In genomic region chr8:114441616-114442015, GRCm38 (mm10) we compare ENCODE assay signal across 9 mouse cellular contexts. TPM values are rescaled to one million over a fixed set of nuclear protein-coding genes. Genes with fewer than 3 reads are reported as not detected.
DNase-seq lines count a peak whose midpoint lies in the region; ATAC-seq and TF ChIP-seq lines count a peak whose summit lies in the region.
"Had no signal": no experiment of that assay in that cellular context is flagged by ENCODE, and none has a peak within 500 bp of the region (broad histone marks: within the 10 kb centered on the region; RNA-seq: fewer than 3 reads in every experiment).

No protein-coding gene starts in this region.

- no peak for ATAC-seq in midbrain, postnatal 0 days (ENCODE audit: low FRiP score)
- ATAC-seq in midbrain, embryonic 11.5 days (ENCODE audit: low FRiP score) = no peak
- no peak for ATAC-seq in embryonic facial prominence, embryonic 11.5 days (replicated peaks; ENCODE audit: insufficient number of reproducible peaks, low FRiP score, low TSS enrichment, low read depth)

- TF ChIP-seq POLR2A in cerebellum, adult 2 months (IDR thresholded peaks at IDR 0.05; ENCODE audit: borderline replicate concordance, insufficient read depth, low read length) = no peak

- H3K4me2 ChIP-seq in midbrain, postnatal 0 days (ENCODE audit: low read depth, low read length, poor library complexity, severe bottlenecking) = no peak overlapping the region
- no peak overlapping the region for H3K4me2 ChIP-seq in midbrain, embryonic 11.5 days
- H3K4me2 ChIP-seq in embryonic facial prominence, embryonic 11.5 days (ENCODE audit: low read depth, low read length) = no peak overlapping the region

- H3K9me3 ChIP-seq in midbrain, postnatal 0 days (ENCODE audit: low read length) = no peaks in the 10 kb centered on the region
- H3K9me3 ChIP-seq in midbrain, embryonic 11.5 days (ENCODE audit: control insufficient read depth, low read length) = no peaks in the 10 kb centered on the region
- H3K9me3 ChIP-seq in embryonic facial prominence, embryonic 11.5 days (replicated peaks; ENCODE audit: control insufficient read depth, low read length) = no peaks in the 10 kb centered on the region

- no peak overlapping the region for H3K4me3 ChIP-seq in cerebellum, adult 2 months (replicated peaks; ENCODE audit: insufficient read depth, low read depth, low read length)
- H3K4me3 ChIP-seq in midbrain, postnatal 0 days (ENCODE audit: low read depth, low read length) = no peak overlapping the region
- no peak overlapping the region for H3K4me3 ChIP-seq in midbrain, embryonic 11.5 days (ENCODE audit: low read depth, low read length)
- H3K4me3 ChIP-seq in embryonic facial prominence, embryonic 11.5 days (ENCODE audit: low read depth, low read length) = no peak overlapping the region

- no peak overlapping the region for H3K9ac ChIP-seq in midbrain, postnatal 0 days (replicated peaks; ENCODE audit: low read length, poor library complexity, severe bottlenecking)
- no peak overlapping the region for H3K9ac ChIP-seq in midbrain, embryonic 11.5 days (ENCODE audit: low read length)
- no peak overlapping the region for H3K9ac ChIP-seq in embryonic facial prominence, embryonic 11.5 days (replicated peaks; ENCODE audit: low read length)

- TF ChIP-seq CTCF in cerebellum, adult 2 months (IDR thresholded peaks at IDR 0.05; ENCODE audit: borderline replicate concordance, insufficient read depth, low read depth, low read length) = no peak
- TF ChIP-seq CTCF in midbrain, postnatal 0 days (IDR thresholded peaks at IDR 0.05) = peak; percentile 72

- DNase-seq in cerebellum, postnatal 10 days = peak; percentile 55 to 61
- no peak for DNase-seq in cerebellum, adult 2 months
- no peak for DNase-seq in midbrain, postnatal 0 days (ENCODE audit: low spot score)
- no peak for DNase-seq in midbrain, embryonic 11.5 days (ENCODE audit: low spot score, missing footprints)
- DNase-seq in embryonic facial prominence, embryonic 11.5 days (ENCODE audit: low spot score) = peak; percentile 49
- DNase-seq in spleen, postnatal 36 days (ENCODE audit: low spot score in 2 of 2) = peak; percentile 16 to 37
- no peak for DNase-seq in right cerebral cortex, postnatal 36 days (ENCODE audit: low spot score in 2 of 2)
- no peak for DNase-seq in gastrocnemius, postnatal 14 days

- WGBS in cerebellum, adult 2 months = 88% methylated on average over 4 of the region's 4 CpGs
- WGBS in midbrain, postnatal 0 days = 84% methylated on average over 4 of the region's 4 CpGs
- 81% methylated on average over 4 of the region's 4 CpGs for WGBS in midbrain, embryonic 11.5 days
- WGBS in embryonic facial prominence, embryonic 11.5 days = 87% methylated on average over 4 of the region's 4 CpGs

- no peaks in the 10 kb centered on the region for H3K4me1 ChIP-seq in cerebellum, adult 2 months (ENCODE audit: control insufficient read depth, insufficient read depth, low read length)
- H3K4me1 ChIP-seq in midbrain, postnatal 0 days (ENCODE audit: insufficient read depth, low read length) = peaks cover 3% of the 10 kb centered on the region; the same call in 1 of the 2 replicates
- H3K4me1 ChIP-seq in midbrain, embryonic 11.5 days (ENCODE audit: control insufficient read depth, insufficient read depth, low read length) = peaks cover 6% of the 10 kb centered on the region
- no peaks in the 10 kb centered on the region for H3K4me1 ChIP-seq in embryonic facial prominence, embryonic 11.5 days (ENCODE audit: control insufficient read depth, insufficient read depth, low read length)

- H3K27me3 ChIP-seq in cerebellum, adult 2 months (ENCODE audit: control insufficient read depth, insufficient read depth, low read length) = no peaks in the 10 kb centered on the region
- no peaks in the 10 kb centered on the region for H3K27me3 ChIP-seq in midbrain, postnatal 0 days (ENCODE audit: insufficient read depth, low read length)
- H3K27me3 ChIP-seq in midbrain, embryonic 11.5 days (ENCODE audit: control insufficient read depth, insufficient read depth, low read length) = no peaks in the 10 kb centered on the region
- no peaks in the 10 kb centered on the region for H3K27me3 ChIP-seq in embryonic facial prominence, embryonic 11.5 days (ENCODE audit: control insufficient read depth, insufficient read depth, low read length)

- intact Hi-C loops in gastrocnemius, postnatal 14 days (cut with DNase I; ENCODE audit: low total_unique reads) = no loop called here

- H3K36me3 ChIP-seq in midbrain, postnatal 0 days (ENCODE audit: insufficient read depth, low read length) = no peaks in the 10 kb centered on the region
- H3K36me3 ChIP-seq in midbrain, embryonic 11.5 days (ENCODE audit: control insufficient read depth, insufficient read depth, low read length) = no peaks in the 10 kb centered on the region
- no peaks in the 10 kb centered on the region for H3K36me3 ChIP-seq in embryonic facial prominence, embryonic 11.5 days (replicated peaks; ENCODE audit: control insufficient read depth, insufficient read depth, low read depth, low read length)

- no peak overlapping the region for H3K27ac ChIP-seq in cerebellum, adult 2 months (ENCODE audit: insufficient read depth, low read length)
- H3K27ac ChIP-seq in midbrain, postnatal 0 days (ENCODE audit: low read depth, low read length) = no peak overlapping the region
- H3K27ac ChIP-seq in midbrain, embryonic 11.5 days (ENCODE audit: low read depth, low read length) = no peak overlapping the region
- no peak overlapping the region for H3K27ac ChIP-seq in embryonic facial prominence, embryonic 11.5 days (replicated peaks; ENCODE audit: low read depth, low read length)

RNA-seq across cellular contexts. Expression of gene Wwox, which starts 2.2 kb away (rescaled TPM):
- polyA plus RNA-seq in cerebellum, adult 2 months (2012; rRNA removed) = 35.2 and 35.3 TPM in 2 replicates
- 14.5 and 15.4 TPM in 2 replicates for total RNA-seq in midbrain, postnatal 0 days (2014; rRNA removed)
- 16.1 and 17.2 TPM in 2 replicates for polyA plus RNA-seq in midbrain, postnatal 0 days (2015; fragmentation: Nextera tagmentation; extraction: Ambion mirVana)
- 11.5 and 12.1 TPM in 2 replicates for polyA plus RNA-seq in midbrain, embryonic 11.5 days (2014; fragmentation: Nextera tagmentation; extraction: Ambion mirVana)
- polyA plus RNA-seq in embryonic facial prominence, embryonic 11.5 days (2014; fragmentation: Nextera tagmentation; extraction: Ambion mirVana) = 7.2 and 8.6 TPM in 2 replicates
- total RNA-seq in gastrocnemius, postnatal 14 days (2021) = 1 to 10 TPM; 7.2 to 7.8 TPM

RNA-seq across cellular contexts. Expression of gene Clec3a, which starts 23.7 kb away (rescaled TPM):
- polyA plus RNA-seq in cerebellum, adult 2 months (2012; rRNA removed) = not detected in 2 replicates
- not detected in 2 replicates for total RNA-seq in midbrain, postnatal 0 days (2014; rRNA removed)
- polyA plus RNA-seq in midbrain, postnatal 0 days (2015; fragmentation: Nextera tagmentation; extraction: Ambion mirVana) = 0.38 TPM in 1 of 2 replicates, not detected in the other
- polyA plus RNA-seq in midbrain, embryonic 11.5 days (2014; fragmentation: Nextera tagmentation; extraction: Ambion mirVana) = not detected in 2 replicates
- not detected in 2 replicates for polyA plus RNA-seq in embryonic facial prominence, embryonic 11.5 days (2014; fragmentation: Nextera tagmentation; extraction: Ambion mirVana)
- total RNA-seq in gastrocnemius, postnatal 14 days (2021) = under 1 TPM in 1 of 2 experiments, not detected in 1; 0.71 TPM
- total RNA-seq: heart, postnatal 10 days had no signal

Comparison
In these comparisons a context has a peak if more than half of its experiments do, and no peak if none do; other contexts are left out.
1. DNase-seq: peak in cerebellum, postnatal 10 days (2 of 2), embryonic facial prominence, embryonic 11.5 days (single experiment) and spleen, postnatal 36 days (2 of 2); none in cerebellum, adult 2 months (0 of 2), midbrain, postnatal 0 days (single experiment), midbrain, embryonic 11.5 days (single experiment), right cerebral cortex, postnatal 36 days (0 of 2) and gastrocnemius, postnatal 14 days (single experiment).